Mouse (Mus musculus) forebrain, embryonic 11.5 days (tissue): ENCODE results near the gene Pycr1. TPM values are rescaled to one million over a fixed set of nuclear protein-coding genes. Genes with fewer than 3 reads are reported as not detected.
A peak's percentile ranks its signal among the peaks of the same experiment; 100 is the strongest.

ENCODE experiments used
- ATAC-seq: fragments of 200-750 bp; cut with Nextera tagmentation; replicated peaks from 2 replicates; pipeline ENCODE4 v1.8.0; 2017; ENCODE audit warnings: moderate TSS enrichment; ENCODE audit not compliant: low FRiP score
- DNase-seq: peaks from one replicate; pipeline ENCODE4 v3.0.0-alpha.2; 2017; ENCODE audit warnings: low spot score
- H3K27ac ChIP-seq: fragments of 300-500 bp; sonication (generic); 2 replicates; pipeline ENCODE4 v1.5.1; 2014; ENCODE audit warnings: low read depth, low read length
- H3K27me3 ChIP-seq: fragments of 300-500 bp; sonication (generic); 2 replicates; pipeline ENCODE4 v1.6.1; 2014; ENCODE audit warnings: mild to moderate bottlenecking, low read length, mixed read lengths; ENCODE audit not compliant: control insufficient read depth, insufficient read depth
- H3K36me3 ChIP-seq: fragments of 300-500 bp; sonication (generic); 2 replicates; pipeline ENCODE4 v1.6.1; 2014; ENCODE audit warnings: mild to moderate bottlenecking, low read length, moderate library complexity, mixed read lengths; ENCODE audit not compliant: control insufficient read depth, insufficient read depth
- H3K4me1 ChIP-seq: fragments of 300-500 bp; sonication (generic); replicated peaks from 2 replicates; pipeline ENCODE4 v1.6.1; 2014; ENCODE audit warnings: low read length, mixed read lengths; ENCODE audit not compliant: control insufficient read depth, insufficient read depth
- H3K4me2 ChIP-seq: fragments of 300-500 bp; sonication (generic); 2 replicates; pipeline ENCODE4 v1.6.1; 2014; ENCODE audit warnings: low read depth, mild to moderate bottlenecking, low read length, moderate library complexity, mixed read lengths; ENCODE audit not compliant: severe bottlenecking
- H3K4me3 ChIP-seq: fragments of 300-500 bp; sonication (generic); 2 replicates; pipeline ENCODE4 v1.5.1; 2014; ENCODE audit warnings: low read depth, low read length
- H3K9ac ChIP-seq: fragments of 300-500 bp; sonication (generic); 2 replicates; pipeline ENCODE4 v1.6.1; 2014; ENCODE audit warnings: low read length
- H3K9me3 ChIP-seq: fragments of 300-500 bp; sonication (generic); 2 replicates; pipeline ENCODE4 v1.6.1; 2016; ENCODE audit warnings: low read length, mixed read lengths; ENCODE audit not compliant: control insufficient read depth
- WGBS: fragments of 180-500 bp; shearing (Covaris S2); extraction: QIAGEN DNeasy Blood & Tissue Kit; methylation state at CpG from one replicate; pipeline ENCODE4 v1.1.7; 2014; 5-methylcytosine and 5-hydroxymethylcytosine counted together
- microRNA-seq: library from miRNA; unstranded; fragments of <30 nt; microRNA quantifications from one replicate; pipeline ENCODE4, GENCODE M21; 2016; ENCODE audit not compliant: insufficient number of aligned reads
- polyA plus RNA-seq: library from polyadenylated mRNA; unstranded; fragments of >200 nt; fragmentation: Nextera tagmentation; extraction: Ambion mirVana; gene quantifications from 2 replicates; pipeline ENCODE4 v1.2.1, GENCODE M21; 2014

Gene Pycr1
- polyA plus RNA-seq, 1 experiment from 2014 or later = 33.7 TPM

GRCm38 (mm10) chr11:120598990-120599549 lies 44.5 kb downstream of the Pycr1 start:
- peak overlapping the region; percentile 75 for H3K9ac ChIP-seq
- H3K27me3 ChIP-seq = no peaks in the 10 kb centered on the region
- ATAC-seq (0 out of 2 replicates have a peak, but pooled peaks have one; percentile 14), DNase-seq (no peak)
- peaks cover 12% of the 10 kb centered on the region; the same call in 1 of the 2 replicates for H3K4me1 ChIP-seq
- peaks cover 22% of the 10 kb centered on the region; the same call in 1 of the 2 replicates for H3K36me3 ChIP-seq
- H3K4me2 ChIP-seq = peak overlapping the region; percentile 99
- 53% methylated on average over 17 of the region's 17 CpGs for WGBS
- no peaks in the 10 kb centered on the region for H3K9me3 ChIP-seq
- peak overlapping the region; percentile 100 for H3K4me3 ChIP-seq
- H3K27ac ChIP-seq = peak overlapping the region; percentile 71; the same call in 1 of the 2 replicates

- Histone ChIP-seq H3K27ac (peak within 1 kb of the TSS; percentile 74), H3K4me2 (peak within 1 kb of the TSS; percentile 99), H3K4me1 (peaks cover 12% of the 10 kb centered on the region; the same call in 1 of the 2 replicates), H3K9ac (peak within 1 kb of the TSS; percentile 98), H3K4me3 (peak within 1 kb of the TSS; percentile 100), H3K27me3 (no peaks in the 10 kb centered on the region), H3K36me3 (peaks cover 28% of the 10 kb centered on the region), H3K9me3 (no peaks in the 10 kb centered on the region)
- ATAC-seq (peak; percentile 98), DNase-seq (peak; percentile 97)
- WGBS = under 1% methylated on average over 76 of the region's 88 CpGs
These were observed 45.1 kb downstream of the Pycr1 start, which contains the start of the genes Alyref and Anapc11 for GRCm38 (mm10) chr11:120598283-120598989. Alyref (minus strand) TSS chr11:120598365. Anapc11 (plus strand) TSS chr11:120598421.

- peak overlapping the region; percentile 99 for H3K4me2 ChIP-seq
- H3K27ac ChIP-seq = peak overlapping the region; percentile 74
- peak overlapping the region; percentile 100 for H3K4me3 ChIP-seq
- H3K36me3 ChIP-seq = peaks cover 31% of the 10 kb centered on the region
- 5% methylated on average over 93 of the region's 99 CpGs for WGBS
- H3K9me3 ChIP-seq = no peaks in the 10 kb centered on the region
- peak overlapping the region; percentile 98 for H3K9ac ChIP-seq
- no peaks in the 10 kb centered on the region for H3K27me3 ChIP-seq
- no peak; the same call in 1 of the 2 replicates for ATAC-seq
- H3K4me1 ChIP-seq = peaks cover 12% of the 10 kb centered on the region; the same call in 1 of the 2 replicates
- peak; percentile 67 for DNase-seq
These were observed 46.0 kb downstream of the Pycr1 start for GRCm38 (mm10) chr11:120597240-120598235.

- Histone ChIP-seq H3K27me3 (no peaks in the 10 kb centered on the region), H3K9ac (no peak overlapping the region), H3K4me1 (no peaks in the 10 kb centered on the region), H3K36me3 (peaks cover 38% of the 10 kb centered on the region), H3K27ac (no peak overlapping the region), H3K9me3 (peaks cover 3% of the 10 kb centered on the region; the same call in 1 of the 2 replicates), H3K4me2 (no peak overlapping the region), H3K4me3 (no peak overlapping the region)
- ATAC-seq (no peak), DNase-seq (no peak)
- 91% methylated on average over 6 of the region's 6 CpGs for whole genome bisulfite sequencing
These were observed 55.0 kb downstream of the Pycr1 start for GRCm38 (mm10) chr11:120588531-120588930.

Small RNA genes within 50 kb of the gene (microRNA-seq; reads per million reads assigned to microRNA genes)
- 5.0 reads per million for gene Mir6936

Other genes with a start within 250 kb of the Pycr1 start
- 52.4 and 56.4 TPM in 2 replicates for gene Nploc4, start 206.1 kb downstream of the Pycr1 start, polyA plus RNA-seq
- gene Tspan10, start 201.1 kb downstream of the Pycr1 start, polyA plus RNA-seq = 0.19 TPM in 1 of 2 replicates, not detected in the other
- 0.21 and 0.59 TPM in 2 replicates for gene Pde6g, start 190.3 kb downstream of the Pycr1 start, polyA plus RNA-seq
- gene Oxld1, start 185.7 kb downstream of the Pycr1 start, polyA plus RNA-seq = 11.3 and 11.6 TPM in 2 replicates
- gene Ccdc137, start 185.7 kb downstream of the Pycr1 start, polyA plus RNA-seq = 30.3 and 33.8 TPM in 2 replicates
- gene Arl16, start 176.2 kb downstream of the Pycr1 start, polyA plus RNA-seq = 50.1 and 54.2 TPM in 2 replicates
- 152 and 160 TPM in 2 replicates for gene Mrpl12, start 159.2 kb downstream of the Pycr1 start, polyA plus RNA-seq
- 50.9 and 57.5 TPM in 2 replicates for gene Slc25a10, start 151.9 kb downstream of the Pycr1 start, polyA plus RNA-seq
- gene Gcgr, start 113.1 kb downstream of the Pycr1 start, polyA plus RNA-seq = 0.35 TPM in 1 of 2 replicates, not detected in the other
- 213 and 247 TPM in 2 replicates for gene Mcrip1, start 94.0 kb downstream of the Pycr1 start, polyA plus RNA-seq
- gene Ppp1r27, start 92.6 kb downstream of the Pycr1 start, polyA plus RNA-seq = not detected in 2 replicates
- 439 and 476 TPM in 2 replicates for gene P4hb, start 70.5 kb downstream of the Pycr1 start, polyA plus RNA-seq
- 621 and 667 TPM in 2 replicates for gene Arhgdia, start 62.1 kb downstream of the Pycr1 start, polyA plus RNA-seq
- gene Alyref, start 45.4 kb downstream of the Pycr1 start, polyA plus RNA-seq = 808 and 816 TPM in 2 replicates
- gene Anapc11, start 45.3 kb downstream of the Pycr1 start, polyA plus RNA-seq = 200 and 217 TPM in 2 replicates
- gene Npb, start 35.3 kb downstream of the Pycr1 start, polyA plus RNA-seq = not detected in 2 replicates
- gene Pcyt2, start 25.8 kb downstream of the Pycr1 start, polyA plus RNA-seq = 126 and 134 TPM in 2 replicates
- 37.8 and 41.1 TPM in 2 replicates for gene Sirt7, start 18.5 kb downstream of the Pycr1 start, polyA plus RNA-seq
- gene Mafg, start 10.2 kb downstream of the Pycr1 start, polyA plus RNA-seq = 25.5 and 26.4 TPM in 2 replicates
- 0.51 TPM in 1 of 2 replicates, not detected in the other for gene Myadml2, start 4.4 kb upstream of the Pycr1 start, polyA plus RNA-seq
- gene Notum, start 17.4 kb upstream of the Pycr1 start, polyA plus RNA-seq = 0.61 and 1.3 TPM in 2 replicates
- gene Aspscr1, start 29.2 kb upstream of the Pycr1 start, polyA plus RNA-seq = 129 and 133 TPM in 2 replicates
- 121 and 130 TPM in 2 replicates for gene Cenpx, start 70.0 kb upstream of the Pycr1 start, polyA plus RNA-seq
- gene Lrrc45, start 70.2 kb upstream of the Pycr1 start, polyA plus RNA-seq = 53.3 and 54.4 TPM in 2 replicates
- gene Rac3, start 77.7 kb upstream of the Pycr1 start, polyA plus RNA-seq = 7.5 and 10.6 TPM in 2 replicates
- 10.8 and 11.8 TPM in 2 replicates for gene Dcxr, start 83.5 kb upstream of the Pycr1 start, polyA plus RNA-seq
- gene Cbr2, start 88.3 kb upstream of the Pycr1 start, polyA plus RNA-seq = 1.8 TPM in 1 of 2 replicates, not detected in the other
- 7.6 and 8.3 TPM in 2 replicates for gene Hmga1b, start 119.0 kb upstream of the Pycr1 start, polyA plus RNA-seq
- 45.4 and 48.3 TPM in 2 replicates for gene Rfng, start 140.4 kb upstream of the Pycr1 start, polyA plus RNA-seq
- 271 and 304 TPM in 2 replicates for gene Gps1, start 140.5 kb upstream of the Pycr1 start, polyA plus RNA-seq
- gene Dus1l, start 152.6 kb upstream of the Pycr1 start, polyA plus RNA-seq = 71.7 and 80.3 TPM in 2 replicates
- 139 and 140 TPM in 2 replicates for gene Fasn, start 180.8 kb upstream of the Pycr1 start, polyA plus RNA-seq